Mouse (Mus musculus): ENCODE measurements around the gene Ube2o. TPM values are rescaled to one million over a fixed set of nuclear protein-coding genes. Genes with fewer than 3 reads are reported as not detected.
"Not testable (repeated sequence)": the region's sequence is repeated elsewhere in the genome, so short reads cannot be mapped to it uniquely, and the experiment has no call there.

The Ube2o gene
- polyA plus RNA-seq, 1 experiment from 2014 or later: 31.4 TPM

DNA sequence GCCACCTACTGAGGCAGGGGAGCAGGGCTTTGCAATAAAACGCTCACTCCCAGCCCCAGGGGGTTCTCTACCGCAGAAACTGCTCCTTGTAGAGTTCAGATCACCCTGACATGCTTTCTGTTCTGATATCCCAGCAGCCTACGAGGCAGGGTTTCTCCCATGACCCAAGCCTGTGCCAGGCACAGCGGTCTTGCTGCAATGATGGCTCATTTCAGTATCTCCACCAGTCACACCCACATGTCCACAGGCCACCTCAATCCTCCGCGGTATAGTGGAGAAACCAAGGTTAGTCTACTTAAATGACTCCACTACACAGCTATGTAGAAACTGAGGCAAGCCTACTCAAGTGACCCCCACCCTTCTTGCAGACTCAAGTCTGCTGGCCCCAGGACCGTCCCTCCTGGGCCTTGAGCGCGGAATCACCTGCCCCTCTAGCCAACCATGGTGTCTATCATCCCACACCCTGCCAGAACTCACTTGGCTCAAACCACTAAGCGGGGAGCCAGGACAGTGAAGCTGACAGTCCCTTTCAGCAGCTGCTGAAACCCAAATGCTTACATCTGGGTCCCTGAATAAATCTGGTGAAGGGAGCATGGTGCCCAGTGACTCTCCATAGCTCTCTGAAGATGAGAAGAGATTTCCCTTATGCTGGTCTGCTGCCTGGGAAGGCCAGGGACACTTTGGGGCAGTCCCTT lies 39.5 kb upstream of the Ube2o start:
- H3K9ac ChIP-seq: no peak overlapping the region
- H3K9me3 ChIP-seq: no peaks in the 10 kb centered on the region
- no peak overlapping the region for H3K4me2 ChIP-seq
- 77% methylated on average over 10 of the region's 10 CpGs for WGBS
- H3K27me3 ChIP-seq (replicated peaks): peaks cover 33% of the 10 kb centered on the region
- no peak for ATAC-seq (replicated peaks)
- no peak overlapping the region for H3K27ac ChIP-seq
- H3K4me1 ChIP-seq: peaks cover 11% of the 10 kb centered on the region
- H3K4me3 ChIP-seq: no peak overlapping the region
- H3K36me3 ChIP-seq (replicated peaks): no peaks in the 10 kb centered on the region

DNA sequence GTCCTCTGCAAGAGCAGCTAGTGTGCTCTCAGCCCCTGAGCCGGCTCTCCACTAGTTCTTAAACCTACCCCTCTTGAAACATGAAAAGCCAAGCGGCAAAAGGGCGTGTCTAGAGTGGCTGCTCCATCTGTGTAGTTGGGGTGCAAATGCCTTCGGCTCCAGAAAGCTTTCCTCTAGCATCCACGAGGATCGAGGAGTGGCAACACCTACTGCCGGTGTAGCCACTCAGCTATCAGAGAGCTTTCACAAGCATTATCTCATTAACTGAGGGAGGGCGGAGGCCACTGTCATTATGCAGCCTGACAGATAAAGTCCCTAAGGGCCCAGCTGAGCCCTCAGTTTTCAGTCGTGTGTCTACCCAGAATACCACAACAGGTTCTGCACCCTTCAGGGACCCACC lies 38.8 kb upstream of the Ube2o start:
- Histone ChIP-seq H3K4me2 (no peak overlapping the region), H3K27ac (no peak overlapping the region), H3K36me3 (replicated peaks) (no peaks in the 10 kb centered on the region), H3K9ac (no peak overlapping the region), H3K4me3 (no peak overlapping the region), H3K4me1 (peaks cover 11% of the 10 kb centered on the region), H3K9me3 (no peaks in the 10 kb centered on the region), H3K27me3 (replicated peaks) (peaks cover 28% of the 10 kb centered on the region)
- ATAC-seq (replicated peaks): no peak
- WGBS: 32% methylated on average over 9 of the region's 9 CpGs

GRCm38 (mm10) chr11:116619561-116619960 lies 38.3 kb upstream of the Ube2o start:
- no peak overlapping the region for H3K27ac ChIP-seq

DNA sequence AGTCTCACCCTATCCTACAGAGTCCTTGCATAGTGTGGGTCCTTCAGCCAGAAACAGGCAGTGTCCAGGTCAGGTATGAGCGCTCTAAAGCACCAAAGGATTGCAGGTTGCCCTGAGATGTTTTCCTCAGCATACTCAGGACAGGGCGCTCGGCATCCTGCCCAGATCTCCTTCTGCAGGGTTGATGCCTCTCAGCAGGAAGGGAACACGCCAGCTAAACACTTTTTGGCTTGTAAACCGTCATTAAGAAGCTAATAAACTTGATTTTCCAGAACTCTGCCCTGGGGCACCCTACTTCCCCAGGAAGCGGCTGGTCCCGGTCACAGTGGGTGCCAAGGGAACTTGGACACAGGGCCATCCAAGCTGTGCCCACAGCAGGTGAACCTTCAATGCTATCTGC lies 37.9 kb upstream of the Ube2o start:
- no peak overlapping the region for H3K4me3 ChIP-seq
- WGBS: 89% methylated on average over 7 of the region's 7 CpGs
- no peak overlapping the region for H3K27ac ChIP-seq
- peaks cover 6% of the 10 kb centered on the region for H3K4me1 ChIP-seq
- H3K27me3 ChIP-seq (replicated peaks): peaks cover 19% of the 10 kb centered on the region
- H3K4me2 ChIP-seq: no peak overlapping the region
- H3K9ac ChIP-seq: no peak overlapping the region
- no peak for ATAC-seq (replicated peaks)
- H3K36me3 ChIP-seq (replicated peaks): no peaks in the 10 kb centered on the region
- H3K9me3 ChIP-seq: no peaks in the 10 kb centered on the region

More at GRCm38 (mm10) chr11:116619561-116619960, 38.3 kb upstream of the Ube2o start:
- WGBS: 79% methylated on average over 8 of the region's 8 CpGs
- Histone ChIP-seq H3K9me3 (no peaks in the 10 kb centered on the region), H3K36me3 (replicated peaks) (no peaks in the 10 kb centered on the region), H3K9ac (no peak overlapping the region), H3K4me2 (no peak overlapping the region), H3K27me3 (replicated peaks) (peaks cover 23% of the 10 kb centered on the region), H3K4me3 (no peak overlapping the region), H3K4me1 (peaks cover 10% of the 10 kb centered on the region)
- no peak for ATAC-seq (replicated peaks)

DNA sequence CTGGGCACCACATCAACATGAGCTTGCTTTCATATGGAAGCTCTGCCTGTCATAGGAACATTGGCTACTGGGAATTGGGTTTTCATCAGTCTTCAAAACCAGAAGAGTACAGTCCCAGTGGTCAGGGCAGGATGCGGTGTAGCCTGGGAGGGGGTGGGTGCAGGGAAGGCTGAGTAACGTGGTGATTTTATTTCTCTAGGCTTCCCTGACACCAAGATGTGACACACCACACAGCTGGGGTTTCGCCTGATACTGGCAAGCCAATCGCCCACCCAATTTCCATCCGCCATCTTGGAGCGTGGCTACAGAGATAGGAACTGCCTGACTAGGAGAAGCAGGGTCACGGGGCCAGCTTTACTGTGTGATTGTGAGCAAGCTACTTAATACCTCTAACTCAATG lies 37.4 kb upstream of the Ube2o start:
- ATAC-seq (replicated peaks): no peak
- Histone ChIP-seq H3K27me3 (replicated peaks) (peaks cover 14% of the 10 kb centered on the region), H3K9me3 (no peaks in the 10 kb centered on the region), H3K4me3 (no peak overlapping the region), H3K4me1 (peaks cover 2% of the 10 kb centered on the region), H3K27ac (no peak overlapping the region), H3K4me2 (no peak overlapping the region), H3K9ac (no peak overlapping the region), H3K36me3 (replicated peaks) (no peaks in the 10 kb centered on the region)
- WGBS: 91% methylated on average over 7 of the region's 7 CpGs

- WGBS: 93% methylated on average over 7 of the region's 7 CpGs
- H3K4me3 ChIP-seq: no peak overlapping the region
- H3K4me2 ChIP-seq: no peak overlapping the region
- H3K36me3 ChIP-seq (replicated peaks): no peaks in the 10 kb centered on the region
- no peaks in the 10 kb centered on the region for H3K9me3 ChIP-seq
- H3K9ac ChIP-seq: no peak overlapping the region
- H3K27ac ChIP-seq: no peak overlapping the region
- ATAC-seq (replicated peaks): no peak
- peaks cover 5% of the 10 kb centered on the region for H3K27me3 ChIP-seq (replicated peaks)
- H3K4me1 ChIP-seq: no peaks in the 10 kb centered on the region; the same call in 1 of the 2 replicates
Measured at GRCm38 (mm10) chr11:116617641-116618040, 36.4 kb upstream of the Ube2o start.

DNA sequence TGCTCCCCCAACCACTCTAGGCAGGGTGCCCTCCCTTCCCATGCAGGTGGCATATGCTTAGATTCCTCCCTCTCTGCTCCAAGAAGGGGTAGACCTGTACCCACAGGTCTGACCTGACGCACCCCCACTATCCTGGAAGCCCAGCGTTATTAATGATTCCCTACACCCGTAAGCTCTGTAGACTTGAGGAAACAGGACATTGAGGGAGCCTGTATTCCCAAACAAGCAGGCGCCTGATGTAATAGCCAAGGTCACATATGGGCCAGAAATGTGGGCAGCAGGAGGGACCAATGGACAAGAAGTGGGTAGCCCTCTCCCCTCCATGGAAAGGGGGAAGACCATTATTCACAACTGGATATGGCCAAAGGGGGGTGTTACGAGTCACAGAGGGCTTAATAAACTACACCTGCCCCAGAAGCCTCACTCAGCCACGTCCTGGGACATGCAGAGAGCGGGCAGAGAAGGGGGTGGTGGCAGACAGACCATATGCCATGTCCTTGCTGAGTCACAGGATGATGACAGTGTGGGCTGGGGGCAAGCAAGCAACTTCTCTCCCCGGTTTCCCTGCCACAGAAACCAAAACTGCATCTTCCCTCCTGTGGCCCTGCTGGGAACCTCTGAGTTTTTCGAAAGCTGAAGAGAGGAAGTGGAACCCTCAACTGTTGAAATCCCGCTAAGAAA lies 35.3 kb upstream of the Ube2o start:
- ATAC-seq (replicated peaks): no peak
- no peaks in the 10 kb centered on the region; the same call in 1 of the 2 replicates for H3K4me1 ChIP-seq
- H3K4me2 ChIP-seq: no peak overlapping the region
- no peaks in the 10 kb centered on the region for H3K27me3 ChIP-seq (replicated peaks)
- no peak overlapping the region for H3K27ac ChIP-seq
- WGBS: 78% methylated on average over 10 of the region's 10 CpGs
- no peaks in the 10 kb centered on the region for H3K36me3 ChIP-seq (replicated peaks)
- no peaks in the 10 kb centered on the region for H3K9me3 ChIP-seq
- no peak overlapping the region for H3K9ac ChIP-seq
- no peak overlapping the region for H3K4me3 ChIP-seq

DNA sequence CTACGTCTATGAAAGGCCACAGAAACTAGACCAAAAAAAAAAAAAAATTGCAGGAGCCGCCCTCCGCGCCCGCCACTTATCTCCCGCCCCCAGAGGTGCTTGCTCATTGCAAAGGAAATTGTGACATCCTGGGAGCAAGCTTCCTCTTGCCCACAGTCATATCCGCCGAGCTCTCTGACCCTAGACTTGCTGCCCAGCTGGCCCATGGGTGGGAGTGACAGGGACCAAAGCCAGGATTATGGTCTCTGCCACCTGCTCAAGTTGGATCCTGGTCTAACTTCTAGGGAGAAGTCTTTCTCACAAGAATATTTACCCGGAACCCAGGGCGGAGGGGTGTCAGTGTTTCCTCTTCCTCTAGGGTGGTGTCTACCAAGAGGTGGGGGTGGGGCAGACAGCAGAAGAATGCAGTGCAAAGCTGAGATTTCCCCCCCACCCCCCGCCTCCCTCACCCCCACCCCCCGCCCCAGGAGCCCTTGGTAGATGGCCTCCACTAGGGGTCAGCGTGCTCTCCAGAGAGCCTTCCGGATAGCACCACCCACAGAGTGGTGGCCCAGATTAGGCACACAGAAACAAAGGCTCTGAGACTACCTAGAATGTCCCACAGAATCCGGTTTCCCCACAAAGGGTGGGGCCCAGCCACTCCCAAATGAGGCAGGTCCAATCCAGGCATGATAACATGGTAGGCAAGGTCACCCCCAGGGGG lies 34.6 kb upstream of the Ube2o start:
- H3K4me2 ChIP-seq: no peak overlapping the region
- no peak overlapping the region for H3K27ac ChIP-seq
- WGBS: 55% methylated on average over 15 of the region's 15 CpGs

DNA sequence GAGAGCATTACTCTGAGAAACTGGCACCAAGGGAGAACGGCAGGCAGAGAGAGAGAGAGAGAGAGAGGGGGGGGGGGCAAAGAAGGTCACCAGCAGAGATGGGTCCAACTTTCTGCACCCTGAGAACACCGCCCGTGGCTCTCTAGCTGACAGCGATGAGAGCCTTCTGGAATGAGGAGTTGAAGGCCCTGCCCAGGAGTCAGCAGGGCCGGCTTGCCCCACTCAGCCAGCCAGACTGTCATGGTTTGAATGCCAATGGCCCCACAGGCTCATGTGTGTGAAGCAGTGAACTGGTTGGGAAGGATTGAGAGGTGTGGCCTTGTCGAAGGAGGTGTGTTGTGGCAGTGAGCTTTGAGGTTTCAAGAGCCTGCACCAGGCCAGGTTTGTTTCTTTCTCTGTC lies 32.0 kb upstream of the Ube2o start:
- no peaks in the 10 kb centered on the region for H3K36me3 ChIP-seq (replicated peaks)
- H3K4me2 ChIP-seq: no peak overlapping the region
- no peak for ATAC-seq (replicated peaks)
- H3K4me1 ChIP-seq: no peaks in the 10 kb centered on the region
- no peaks in the 10 kb centered on the region for H3K9me3 ChIP-seq
- no peak overlapping the region for H3K9ac ChIP-seq
- H3K27me3 ChIP-seq (replicated peaks): no peaks in the 10 kb centered on the region
- WGBS: 92% methylated on average over 6 of the region's 6 CpGs
- H3K27ac ChIP-seq: no peak overlapping the region
- no peak overlapping the region for H3K4me3 ChIP-seq

More for the DNA sequence above, 34.6 kb upstream of the Ube2o start:
- no peaks in the 10 kb centered on the region for H3K9me3 ChIP-seq
- no peaks in the 10 kb centered on the region for H3K27me3 ChIP-seq (replicated peaks)
- no peaks in the 10 kb centered on the region; the same call in 1 of the 2 replicates for H3K4me1 ChIP-seq
- ATAC-seq (replicated peaks): no peak
- no peak overlapping the region for H3K4me3 ChIP-seq
- H3K36me3 ChIP-seq (replicated peaks): no peaks in the 10 kb centered on the region
- H3K9ac ChIP-seq: no peak overlapping the region

GRCm38 (mm10) chr11:116612554-116612953 lies 31.3 kb upstream of the Ube2o start:
- no peaks in the 10 kb centered on the region for H3K36me3 ChIP-seq (replicated peaks)
- H3K4me1 ChIP-seq: no peaks in the 10 kb centered on the region
- 86% methylated on average over 1 of the region's 1 CpGs for WGBS
- H3K9me3 ChIP-seq: no peaks in the 10 kb centered on the region
- H3K4me3 ChIP-seq: no peak overlapping the region
- H3K4me2 ChIP-seq: no peak overlapping the region
- no peak for ATAC-seq (replicated peaks)
- H3K27me3 ChIP-seq (replicated peaks): no peaks in the 10 kb centered on the region
- no peak overlapping the region for H3K9ac ChIP-seq
- no peak overlapping the region for H3K27ac ChIP-seq

GRCm38 (mm10) chr11:116611883-116612282 lies 30.6 kb upstream of the Ube2o start:
- Histone ChIP-seq H3K4me3 (no peak overlapping the region), H3K4me1 (no peaks in the 10 kb centered on the region), H3K27me3 (replicated peaks) (no peaks in the 10 kb centered on the region), H3K9ac (no peak overlapping the region), H3K27ac (no peak overlapping the region), H3K36me3 (replicated peaks) (no peaks in the 10 kb centered on the region), H3K9me3 (no peaks in the 10 kb centered on the region), H3K4me2 (no peak overlapping the region)
- ATAC-seq (replicated peaks): no peak
- WGBS: 93% methylated on average over 9 of the region's 9 CpGs

- H3K36me3 ChIP-seq (replicated peaks): not testable (repeated sequence)
- 91% methylated on average over 9 of the region's 9 CpGs for WGBS
Measured at GRCm38 (mm10) chr11:116611168-116611567, 29.9 kb upstream of the Ube2o start.

More at GRCm38 (mm10) chr11:116611168-116611567, 29.9 kb upstream of the Ube2o start:
- not testable (repeated sequence) for H3K4me3 ChIP-seq; ATAC-seq (replicated peaks); H3K9me3 ChIP-seq; H3K4me2 ChIP-seq; H3K9ac ChIP-seq; H3K27me3 ChIP-seq (replicated peaks); H3K27ac ChIP-seq; H3K4me1 ChIP-seq
